Mouse (Mus musculus) limb, embryonic 14.5 days (tissue): ENCODE results near the gene Cyp19a1. TPM values are rescaled to one million over a fixed set of nuclear protein-coding genes. Genes with fewer than 3 reads are reported as not detected.

ENCODE experiments used
- ATAC-seq: fragments of 200-750 bp; cut with Nextera tagmentation; 2 replicates; pipeline ENCODE4 v1.8.0; 2017; ENCODE audit warnings: low read depth, moderate number of reproducible peaks, moderate TSS enrichment; ENCODE audit not compliant: low FRiP score
- DNase-seq: peaks from one replicate; pipeline ENCODE4 v3.0.0-alpha.2; 2015; ENCODE audit warnings: low spot score
- H3K27ac ChIP-seq: fragments of 300-500 bp; sonication (generic); replicated peaks from 2 replicates; pipeline ENCODE4 v1.5.1; 2014; ENCODE audit warnings: low read depth, mild to moderate bottlenecking, low read length, moderate library complexity, mixed read lengths
- H3K27me3 ChIP-seq: fragments of 300-500 bp; sonication (generic); 2 replicates; pipeline ENCODE4 v1.6.1; 2014; ENCODE audit warnings: low read length, mixed read lengths; ENCODE audit not compliant: control insufficient read depth, insufficient read depth
- H3K36me3 ChIP-seq: fragments of 300-500 bp; sonication (generic); 2 replicates; pipeline ENCODE4 v1.6.1; 2014; ENCODE audit warnings: mild to moderate bottlenecking, low read length, moderate library complexity, mixed read lengths; ENCODE audit not compliant: control insufficient read depth, insufficient read depth
- H3K4me1 ChIP-seq: fragments of 300-500 bp; sonication (generic); 2 replicates; pipeline ENCODE4 v1.6.1; 2014; ENCODE audit warnings: antibody characterized with exemption, low read length, mixed read lengths; ENCODE audit not compliant: control insufficient read depth, insufficient read depth
- H3K4me2 ChIP-seq: fragments of 300-500 bp; sonication (generic); replicated peaks from 2 replicates; pipeline ENCODE4 v1.6.1; 2014; ENCODE audit warnings: low read depth, mild to moderate bottlenecking, low read length, moderate library complexity; ENCODE audit not compliant: severe bottlenecking
- H3K4me3 ChIP-seq: fragments of 300-500 bp; sonication (generic); replicated peaks from 2 replicates; pipeline ENCODE4 v1.5.1; 2014; ENCODE audit warnings: low read length
- H3K9ac ChIP-seq: fragments of 300-500 bp; sonication (generic); 2 replicates; pipeline ENCODE4 v1.6.1; 2014; ENCODE audit warnings: mild to moderate bottlenecking, low read depth, low read length, moderate library complexity; ENCODE audit not compliant: severe bottlenecking
- H3K9me3 ChIP-seq: fragments of 300-500 bp; sonication (generic); 2 replicates; pipeline ENCODE4 v1.6.1; 2016; ENCODE audit warnings: low read length; ENCODE audit not compliant: control insufficient read depth
- POLR2A ChIP-seq: fragments of 200-500 bp; IDR thresholded peaks from 2 replicates; pipeline ENCODE4 v1.8.0; 2012; ENCODE audit warnings: inconsistent platforms, mild to moderate bottlenecking, moderate library complexity, borderline replicate concordance; ENCODE audit not compliant: insufficient read depth, insufficient read length; ENCODE audit errors: extremely low read depth
- WGBS: fragments of 180-500 bp; shearing (Covaris S2); extraction: QIAGEN DNeasy Blood & Tissue Kit; methylation state at CpG from one replicate; pipeline ENCODE4 v1.1.7; 2014; 5-methylcytosine and 5-hydroxymethylcytosine counted together
- polyA plus RNA-seq, 2 experiments: library from polyadenylated mRNA; depleted of rRNA in 1 of 2; stranded (reverse) in 1 of 2; unstranded in 1 of 2; fragments of >200 nt; fragmentation: Nextera tagmentation in 1 of 2; extraction: Ambion mirVana in 1 of 2; gene quantifications; 2 replicates each; pipeline versions ENCODE4 v1.2.1 to v1.2.3; 2012 to 2014

Gene Cyp19a1
- polyA plus RNA-seq, 2 experiments, result 0.10 TPM; not detected in 1

- Histone ChIP-seq H3K4me3 (no peak overlapping the region), H3K4me2 (no peak overlapping the region), H3K9me3 (no peaks in the 10 kb centered on the region), H3K4me1 (no peaks in the 10 kb centered on the region), H3K27ac (no peak overlapping the region), H3K27me3 (no peaks in the 10 kb centered on the region), H3K36me3 (no peaks in the 10 kb centered on the region), H3K9ac (no peak overlapping the region)
- DNase-seq (no peak), ATAC-seq (no peak)
- no peak for TF ChIP-seq POLR2A
Measured at GRCm38 (mm10) chr9:54299792-54300191, 31.9 kb upstream of the Cyp19a1 start.

- H3K4me1 ChIP-seq, result no peaks in the 10 kb centered on the region
- DNase-seq (no peak), ATAC-seq (no peak)
- no peak overlapping the region for H3K9ac ChIP-seq
- H3K4me2 ChIP-seq, result no peak overlapping the region
- H3K27me3 ChIP-seq, result no peaks in the 10 kb centered on the region
- H3K4me3 ChIP-seq, result no peak overlapping the region
- H3K27ac ChIP-seq, result no peak overlapping the region
- H3K36me3 ChIP-seq, result no peaks in the 10 kb centered on the region
- TF ChIP-seq POLR2A, result no peak
- WGBS, result 80% methylated on average over 3 of the region's 3 CpGs
- no peaks in the 10 kb centered on the region for H3K9me3 ChIP-seq
Measured at GRCm38 (mm10) chr9:54299389-54299788, 31.5 kb upstream of the Cyp19a1 start.

GRCm38 (mm10) chr9:54287804-54288203 lies 19.9 kb upstream of the Cyp19a1 start:
- peaks cover 16% of the 10 kb centered on the region for H3K27me3 ChIP-seq
- H3K9me3 ChIP-seq, result no peaks in the 10 kb centered on the region
- no peak for DNase-seq
- no peaks in the 10 kb centered on the region for H3K4me1 ChIP-seq
- no peak for ATAC-seq
- H3K27ac ChIP-seq, result no peak overlapping the region
- TF ChIP-seq POLR2A, result no peak
- WGBS, result 49% methylated on average over 5 of the region's 5 CpGs
- H3K4me2 ChIP-seq, result no peak overlapping the region
- H3K9ac ChIP-seq, result no peak overlapping the region
- no peaks in the 10 kb centered on the region for H3K36me3 ChIP-seq
- no peak overlapping the region for H3K4me3 ChIP-seq

- Histone ChIP-seq H3K27me3 (peaks cover 16% of the 10 kb centered on the region), H3K4me3 (peak within 1 kb of the TSS; percentile 35), H3K4me1 (no peaks in the 10 kb centered on the region), H3K36me3 (no peaks in the 10 kb centered on the region), H3K9ac (peak within 1 kb of the TSS; percentile 40), H3K27ac (no peak within 1 kb of the TSS), H3K9me3 (no peaks in the 10 kb centered on the region), H3K4me2 (peak within 1 kb of the TSS; percentile 83)
- ATAC-seq, result no peak
- no peak for DNase-seq
- no peak for TF ChIP-seq POLR2A
- WGBS, result 2% methylated on average over 43 of the region's 61 CpGs
Measured at GRCm38 (mm10) chr9:54286331-54286987, 18.5 kb upstream of the Cyp19a1 start, which contains the start of gene Gldn. Gene Gldn, plus strand, starts transcription at chr9:54286486.

- DNase-seq (no peak), ATAC-seq (no peak)
- no peaks in the 10 kb centered on the region for H3K36me3 ChIP-seq
- H3K27me3 ChIP-seq, result no peaks in the 10 kb centered on the region
- H3K27ac ChIP-seq, result no peak overlapping the region
- H3K9ac ChIP-seq, result no peak overlapping the region
- no peaks in the 10 kb centered on the region for H3K9me3 ChIP-seq
- H3K4me3 ChIP-seq, result no peak overlapping the region
- 84% methylated on average over 12 of the region's 12 CpGs for WGBS
- H3K4me1 ChIP-seq, result no peaks in the 10 kb centered on the region
- no peak overlapping the region for H3K4me2 ChIP-seq
- no peak for TF ChIP-seq POLR2A
Measured at GRCm38 (mm10) chr9:54279046-54279589, 11.2 kb upstream of the Cyp19a1 start.

GRCm38 (mm10) chr9:54275283-54275682 lies 7.4 kb upstream of the Cyp19a1 start:
- H3K9me3 ChIP-seq, result no peaks in the 10 kb centered on the region
- H3K27ac ChIP-seq, result no peak overlapping the region
- WGBS, result 91% methylated on average over 4 of the region's 4 CpGs
- H3K4me2 ChIP-seq, result no peak overlapping the region
- no peak overlapping the region for H3K9ac ChIP-seq
- H3K4me1 ChIP-seq, result no peaks in the 10 kb centered on the region
- H3K4me3 ChIP-seq, result no peak overlapping the region
- no peak for TF ChIP-seq POLR2A
- H3K27me3 ChIP-seq, result no peaks in the 10 kb centered on the region
- DNase-seq, result no peak
- no peaks in the 10 kb centered on the region for H3K36me3 ChIP-seq
- no peak for ATAC-seq
